ENCODE assay signal across 9 mouse cellular contexts in the genomic region with DNA sequence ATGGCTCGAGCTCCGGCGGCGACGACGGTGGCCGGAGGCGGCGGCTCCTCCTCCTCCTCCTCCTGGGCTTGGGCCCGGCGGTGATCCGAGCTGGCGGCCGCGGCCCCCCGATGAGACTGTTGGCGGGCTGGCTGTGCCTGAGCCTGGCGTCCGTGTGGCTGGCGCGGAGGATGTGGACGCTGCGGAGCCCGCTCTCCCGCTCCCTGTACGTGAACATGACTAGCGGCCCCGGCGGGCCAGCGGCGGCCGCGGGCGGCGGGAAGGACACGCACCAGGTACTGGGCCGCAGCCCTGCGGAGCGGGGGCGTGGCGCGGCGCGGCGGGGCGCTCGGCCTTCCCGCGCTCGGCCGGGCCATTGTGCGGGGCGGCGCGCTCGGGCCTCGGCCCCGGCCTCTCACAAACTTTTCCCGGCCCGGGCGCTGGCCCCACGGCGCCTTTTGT. TPM values are rescaled to one million over a fixed set of nuclear protein-coding genes. Genes with fewer than 3 reads are reported as not detected.
A peak's percentile ranks its signal among the peaks of the same experiment; 100 is the strongest.
DNase-seq lines count a peak whose midpoint lies in the region; ATAC-seq and TF ChIP-seq lines count a peak whose summit lies in the region.
"Had no signal": no experiment of that assay in that cellular context is flagged by ENCODE, and none has a peak within 500 bp of the region (broad histone marks: within the 10 kb centered on the region; RNA-seq: fewer than 3 reads in every experiment).

No protein-coding gene starts in this region.

- H3K27me3 ChIP-seq in heart, embryonic 13.5 days (replicated peaks), result peaks cover 30% of the 10 kb centered on the region
- no peaks in the 10 kb centered on the region for H3K27me3 ChIP-seq in limb, embryonic 14.5 days (ENCODE audit: control insufficient read depth, insufficient read depth, low read length)
- H3K27me3 ChIP-seq in neural tube, embryonic 14.5 days (ENCODE audit: control insufficient read depth, insufficient read depth, low read length), result no peaks in the 10 kb centered on the region

- peak overlapping the region; percentile 87 for H3K4me2 ChIP-seq in heart, embryonic 13.5 days
- H3K4me2 ChIP-seq in limb, embryonic 14.5 days (replicated peaks; ENCODE audit: low read depth, low read length, severe bottlenecking), result peak overlapping the region; percentile 70
- peak overlapping the region; percentile 80 for H3K4me2 ChIP-seq in neural tube, embryonic 14.5 days (ENCODE audit: low read depth, low read length)

- H3K4me1 ChIP-seq in heart, embryonic 13.5 days, result peaks cover 30% of the 10 kb centered on the region
- H3K4me1 ChIP-seq in limb, embryonic 14.5 days (ENCODE audit: control insufficient read depth, insufficient read depth, low read length), result peaks cover 36% of the 10 kb centered on the region
- H3K4me1 ChIP-seq in neural tube, embryonic 14.5 days (ENCODE audit: control insufficient read depth, insufficient read depth, low read length), result peaks cover 30% of the 10 kb centered on the region

- no peaks in the 10 kb centered on the region for H3K9me3 ChIP-seq in heart, embryonic 13.5 days
- H3K9me3 ChIP-seq in limb, embryonic 14.5 days (ENCODE audit: control insufficient read depth, low read length), result no peaks in the 10 kb centered on the region
- no peaks in the 10 kb centered on the region for H3K9me3 ChIP-seq in neural tube, embryonic 14.5 days (ENCODE audit: control insufficient read depth, low read length)

- no peaks in the 10 kb centered on the region for H3K36me3 ChIP-seq in heart, embryonic 13.5 days
- H3K36me3 ChIP-seq in limb, embryonic 14.5 days (ENCODE audit: control insufficient read depth, insufficient read depth, low read length), result no peaks in the 10 kb centered on the region
- H3K36me3 ChIP-seq in neural tube, embryonic 14.5 days (ENCODE audit: control insufficient read depth, insufficient read depth, low read length), result no peaks in the 10 kb centered on the region

- peak; percentile 69 for ATAC-seq in heart, embryonic 13.5 days (ENCODE audit: extremely low read depth, insufficient number of reproducible peaks, low FRiP score, low TSS enrichment)
- ATAC-seq in CD4-positive, CD25-positive, alpha-beta regulatory T cell, adult 4 months, result peak; percentile 40
- peak; percentile 63 for ATAC-seq in limb, embryonic 14.5 days (ENCODE audit: low FRiP score, low read depth)
- ATAC-seq in neural tube, embryonic 14.5 days (ENCODE audit: low read depth), result peak; percentile 80

- WGBS in heart, embryonic 13.5 days, result 1% methylated on average over 51 of the region's 63 CpGs
- WGBS in limb, embryonic 14.5 days, result 0% methylated on average over 27 of the region's 63 CpGs
- WGBS in neural tube, embryonic 14.5 days, result under 1% methylated on average over 26 of the region's 63 CpGs

- peak overlapping the region; percentile 100 for H3K9ac ChIP-seq in heart, embryonic 13.5 days
- peak overlapping the region; percentile 99 for H3K9ac ChIP-seq in limb, embryonic 14.5 days (ENCODE audit: low read depth, low read length, severe bottlenecking)
- peak overlapping the region; percentile 95 for H3K9ac ChIP-seq in neural tube, embryonic 14.5 days (replicated peaks; ENCODE audit: low read depth, low read length)

- DNase-seq in heart, adult 9 months (ENCODE audit: low spot score in 2 of 2), result no peak
- DNase-seq in brain, adult 2 months (ENCODE audit: low read depth, low spot score), result peak; percentile 73
- peak; percentile 48 to 68 for DNase-seq in frontal cortex, postnatal 10 days (ENCODE audit: low spot score in 2 of 2)
- DNase-seq in limb, embryonic 14.5 days (ENCODE audit: low spot score), result peak; percentile 10
- DNase-seq in layer of hippocampus, postnatal 25 days (ENCODE audit: extremely low spot score in 1 of 2, low spot score in 1 of 2), result no peak

- H3K27ac ChIP-seq in heart, embryonic 13.5 days (replicated peaks), result peak overlapping the region; percentile 97
- peak overlapping the region; percentile 98 for H3K27ac ChIP-seq in limb, embryonic 14.5 days (replicated peaks; ENCODE audit: low read depth, low read length)
- H3K27ac ChIP-seq in neural tube, embryonic 14.5 days (ENCODE audit: low read depth, low read length), result peak overlapping the region; percentile 97

- H3K4me3 ChIP-seq in heart, embryonic 13.5 days, result peak overlapping the region; percentile 97
- peak overlapping the region; percentile 94 for H3K4me3 ChIP-seq in limb, embryonic 14.5 days (replicated peaks; ENCODE audit: low read length)
- H3K4me3 ChIP-seq in neural tube, embryonic 14.5 days (ENCODE audit: low read depth, low read length), result peak overlapping the region; percentile 89

- no peak for TF ChIP-seq POLR2A in limb, embryonic 14.5 days (IDR thresholded peaks at IDR 0.05; ENCODE audit: borderline replicate concordance, extremely low read depth, insufficient read depth, insufficient read length)

RNA-seq across cellular contexts. Expression of a gene that starts 0.5 kb away (rescaled TPM):
- polyA plus RNA-seq in heart, embryonic 13.5 days (2015; fragmentation: Nextera tagmentation; extraction: Ambion mirVana), result 96.0 and 97.1 TPM in 2 replicates
- polyA plus RNA-seq in CD4-positive, CD25-positive, alpha-beta regulatory T cell, adult 4 months (2017; shearing (Covaris generic)), result 1 to 10 TPM; 3.6 to 4.6 TPM
- 91.6 and 94.8 TPM in 2 replicates for polyA plus RNA-seq in limb, embryonic 14.5 days (2012; rRNA removed)
- 188 and 197 TPM in 2 replicates for polyA plus RNA-seq in limb, embryonic 14.5 days (2014; fragmentation: Nextera tagmentation; extraction: Ambion mirVana)
- 200 and 204 TPM in 2 replicates for polyA plus RNA-seq in neural tube, embryonic 14.5 days (2014; fragmentation: Nextera tagmentation; extraction: Ambion mirVana)
- 10 to 100 TPM; 77.1 to 81.2 TPM for total RNA-seq in layer of hippocampus, postnatal 25 days (2021)

RNA-seq across cellular contexts. Expression of a gene that starts 39.7 kb away (rescaled TPM):
- polyA plus RNA-seq in heart, embryonic 13.5 days (2015; fragmentation: Nextera tagmentation; extraction: Ambion mirVana), result 1.0 and 1.1 TPM in 2 replicates
- 1 to 10 TPM in 1 of 2 experiments, not detected in 1; 1.6 TPM for polyA plus RNA-seq in CD4-positive, CD25-positive, alpha-beta regulatory T cell, adult 4 months (2017; shearing (Covaris generic))
- polyA plus RNA-seq in limb, embryonic 14.5 days (2012; rRNA removed), result 0.87 and 0.97 TPM in 2 replicates
- 1.9 and 2.2 TPM in 2 replicates for polyA plus RNA-seq in limb, embryonic 14.5 days (2014; fragmentation: Nextera tagmentation; extraction: Ambion mirVana)
- polyA plus RNA-seq in neural tube, embryonic 14.5 days (2014; fragmentation: Nextera tagmentation; extraction: Ambion mirVana), result 0.87 and 1.6 TPM in 2 replicates
- under 1 TPM; 0.27 to 0.33 TPM for total RNA-seq in layer of hippocampus, postnatal 25 days (2021)

RNA-seq across cellular contexts. Expression of a gene that starts 46.7 kb away (rescaled TPM):
- polyA plus RNA-seq in heart, embryonic 13.5 days (2015; fragmentation: Nextera tagmentation; extraction: Ambion mirVana), result 0.04 and 0.12 TPM in 2 replicates
- polyA plus RNA-seq in CD4-positive, CD25-positive, alpha-beta regulatory T cell, adult 4 months (2017; shearing (Covaris generic)), result not detected
- polyA plus RNA-seq in limb, embryonic 14.5 days (2012; rRNA removed), result 0.48 and 0.53 TPM in 2 replicates
- polyA plus RNA-seq in limb, embryonic 14.5 days (2014; fragmentation: Nextera tagmentation; extraction: Ambion mirVana), result 0.15 and 0.28 TPM in 2 replicates
- polyA plus RNA-seq in neural tube, embryonic 14.5 days (2014; fragmentation: Nextera tagmentation; extraction: Ambion mirVana), result 0.09 and 0.13 TPM in 2 replicates
- 1 to 10 TPM in 1 of 2 experiments, under 1 TPM in 1; 0.47 to 2.4 TPM for total RNA-seq in layer of hippocampus, postnatal 25 days (2021)

RNA-seq across cellular contexts. Expression of a gene that starts 52.4 kb away (rescaled TPM):
- 0.12 TPM in 1 of 2 replicates, not detected in the other for polyA plus RNA-seq in heart, embryonic 13.5 days (2015; fragmentation: Nextera tagmentation; extraction: Ambion mirVana)
- polyA plus RNA-seq in CD4-positive, CD25-positive, alpha-beta regulatory T cell, adult 4 months (2017; shearing (Covaris generic)), result not detected
- polyA plus RNA-seq in limb, embryonic 14.5 days (2012; rRNA removed), result 0.26 and 0.55 TPM in 2 replicates
- 0.36 TPM in 1 of 2 replicates, not detected in the other for polyA plus RNA-seq in limb, embryonic 14.5 days (2014; fragmentation: Nextera tagmentation; extraction: Ambion mirVana)
- polyA plus RNA-seq in neural tube, embryonic 14.5 days (2014; fragmentation: Nextera tagmentation; extraction: Ambion mirVana), result 0.41 TPM in 1 of 2 replicates, not detected in the other
- total RNA-seq in layer of hippocampus, postnatal 25 days (2021), result 1 to 10 TPM in 1 of 2 experiments, under 1 TPM in 1; 0.68 to 1.1 TPM
- total RNA-seq: neutrophil, adult 5-6 weeks had no signal

RNA-seq across cellular contexts. Expression of a gene that starts 52.6 kb away (rescaled TPM):
- 11.4 and 13.6 TPM in 2 replicates for polyA plus RNA-seq in heart, embryonic 13.5 days (2015; fragmentation: Nextera tagmentation; extraction: Ambion mirVana)
- polyA plus RNA-seq in CD4-positive, CD25-positive, alpha-beta regulatory T cell, adult 4 months (2017; shearing (Covaris generic)), result 1 to 10 TPM in 1 of 2 experiments, under 1 TPM in 1; 0.43 to 1.6 TPM
- polyA plus RNA-seq in limb, embryonic 14.5 days (2012; rRNA removed), result 28.9 and 36.2 TPM in 2 replicates
- 17.0 and 19.4 TPM in 2 replicates for polyA plus RNA-seq in limb, embryonic 14.5 days (2014; fragmentation: Nextera tagmentation; extraction: Ambion mirVana)
- 18.7 and 21.0 TPM in 2 replicates for polyA plus RNA-seq in neural tube, embryonic 14.5 days (2014; fragmentation: Nextera tagmentation; extraction: Ambion mirVana)
- 1 to 10 TPM; 2.9 to 4.5 TPM for total RNA-seq in layer of hippocampus, postnatal 25 days (2021)

Comparison
In these comparisons a context has a peak if more than half of its experiments do, and no peak if none do; other contexts are left out.
1. DNase-seq: peak in brain, adult 2 months (single experiment), frontal cortex, postnatal 10 days (2 of 2) and limb, embryonic 14.5 days (single experiment); none in heart, adult 9 months (0 of 2) and layer of hippocampus, postnatal 25 days (0 of 2).
2. RNA of a gene that starts 0.5 kb away (polyA plus RNA-seq): 200 to 204 TPM in neural tube, embryonic 14.5 days, 91.6 to 197 TPM in limb, embryonic 14.5 days and 96.0 to 97.1 TPM in heart, embryonic 13.5 days; 3.6 to 4.6 TPM in CD4-positive, CD25-positive, alpha-beta regulatory T cell, adult 4 months; every median in the first group is over 10 times any median in the second.
3. Peak in every context shown above with its lines, with median percentiles within 50 percentile points of each other: ATAC-seq, H3K27ac ChIP-seq, H3K4me2 ChIP-seq, H3K4me3 ChIP-seq and H3K9ac ChIP-seq.